Mouse (Mus musculus) forebrain, embryonic 12.5 days (tissue): ENCODE measurements around the gene Nsun5. TPM values are rescaled to one million over a fixed set of nuclear protein-coding genes. Genes with fewer than 3 reads are reported as not detected.

Source experiments
- ATAC-seq: fragments of 200-750 bp; cut with Nextera tagmentation; 2 replicates; pipeline ENCODE4 v1.8.0; 2017; ENCODE audit warnings: moderate TSS enrichment; ENCODE audit not compliant: low FRiP score
- H3K27ac ChIP-seq: fragments of 300-500 bp; sonication (generic); 2 replicates; pipeline ENCODE4 v1.5.1; 2016; ENCODE audit warnings: mild to moderate bottlenecking
- H3K27me3 ChIP-seq: fragments of 300-500 bp; sonication (generic); 2 replicates; pipeline ENCODE4 v1.6.1; 2016; ENCODE audit warnings: mild to moderate bottlenecking
- H3K36me3 ChIP-seq: fragments of 300-500 bp; sonication (generic); replicated peaks from 2 replicates; pipeline ENCODE4 v1.6.1; 2016; ENCODE audit warnings: mild to moderate bottlenecking
- H3K4me1 ChIP-seq: fragments of 300-500 bp; sonication (generic); 2 replicates; pipeline ENCODE4 v1.6.1; 2016
- H3K4me2 ChIP-seq: fragments of 300-500 bp; sonication (generic); 2 replicates; pipeline ENCODE4 v1.6.1; 2016; ENCODE audit warnings: mild to moderate bottlenecking, moderate library complexity
- H3K4me3 ChIP-seq: fragments of 300-500 bp; sonication (generic); replicated peaks from 2 replicates; pipeline ENCODE4 v1.5.1; 2016; ENCODE audit warnings: mild to moderate bottlenecking
- H3K9ac ChIP-seq: fragments of 300-500 bp; sonication (generic); 2 replicates; pipeline ENCODE4 v1.6.1; 2016; ENCODE audit warnings: mild to moderate bottlenecking
- H3K9me3 ChIP-seq: fragments of 300-500 bp; sonication (generic); 2 replicates; pipeline ENCODE4 v1.6.1; 2016
- WGBS: fragments of 180-500 bp; shearing (Covaris S2); methylation state at CpG from one replicate; pipeline ENCODE4 v1.1.7; 2016; 5-methylcytosine and 5-hydroxymethylcytosine counted together
- polyA plus RNA-seq: library from polyadenylated mRNA; unstranded; fragments of >200 nt; fragmentation: Nextera tagmentation; extraction: Ambion mirVana; gene quantifications from 2 replicates; pipeline ENCODE4 v1.2.1, GENCODE M21; 2016

Gene Nsun5
- polyA plus RNA-seq, 1 experiment from 2014 or later, result 35.6 TPM

- Histone ChIP-seq H3K4me3 (no peak overlapping the region), H3K4me2 (no peak overlapping the region), H3K9me3 (no peaks in the 10 kb centered on the region), H3K36me3 (peaks cover 96% of the 10 kb centered on the region), H3K27me3 (no peaks in the 10 kb centered on the region), H3K27ac (no peak overlapping the region), H3K4me1 (no peaks in the 10 kb centered on the region), H3K9ac (no peak overlapping the region)
- WGBS, result 79% methylated on average over 2 of the region's 2 CpGs
- no peak for ATAC-seq
These were observed 6.6 kb downstream of the Nsun5 start for GRCm38 (mm10) chr5:135376341-135376740.

GRCm38 (mm10) chr5:135380681-135381080 is 10.9 kb downstream of the Nsun5 start:
- H3K4me2 ChIP-seq, result no peak overlapping the region
- no peak overlapping the region for H3K9ac ChIP-seq
- no peak overlapping the region for H3K4me3 ChIP-seq
- H3K4me1 ChIP-seq, result no peaks in the 10 kb centered on the region
- WGBS, result 94% methylated on average over 4 of the region's 4 CpGs
- H3K9me3 ChIP-seq, result no peaks in the 10 kb centered on the region
- no peaks in the 10 kb centered on the region for H3K27me3 ChIP-seq
- peaks cover 98% of the 10 kb centered on the region for H3K36me3 ChIP-seq
- H3K27ac ChIP-seq, result no peak overlapping the region
- ATAC-seq, result no peak

- WGBS, result 92% methylated on average over 10 of the region's 10 CpGs
- H3K4me2 ChIP-seq, result no peak overlapping the region
- no peak overlapping the region for H3K9ac ChIP-seq
- H3K4me1 ChIP-seq, result no peaks in the 10 kb centered on the region
- no peak overlapping the region for H3K4me3 ChIP-seq
- no peak overlapping the region for H3K27ac ChIP-seq
- H3K27me3 ChIP-seq, result no peaks in the 10 kb centered on the region
- H3K36me3 ChIP-seq, result peaks cover 94% of the 10 kb centered on the region
- H3K9me3 ChIP-seq, result no peaks in the 10 kb centered on the region
- ATAC-seq, result no peak
These were observed 11.7 kb downstream of the Nsun5 start for GRCm38 (mm10) chr5:135381356-135381925.

GRCm38 (mm10) chr5:135382746-135383145 is 13.0 kb downstream of the Nsun5 start:
- Histone ChIP-seq H3K4me1 (no peaks in the 10 kb centered on the region), H3K27me3 (no peaks in the 10 kb centered on the region), H3K9me3 (no peaks in the 10 kb centered on the region), H3K4me2 (no peak overlapping the region), H3K4me3 (no peak overlapping the region), H3K36me3 (peaks cover 94% of the 10 kb centered on the region), H3K9ac (no peak overlapping the region), H3K27ac (no peak overlapping the region)
- ATAC-seq, result no peak
- WGBS, result 91% methylated on average over 7 of the region's 7 CpGs

GRCm38 (mm10) chr5:135383771-135384170 is 14.0 kb downstream of the Nsun5 start:
- Histone ChIP-seq H3K36me3 (peaks cover 94% of the 10 kb centered on the region), H3K4me1 (no peaks in the 10 kb centered on the region), H3K4me2 (no peak overlapping the region), H3K9ac (no peak overlapping the region), H3K27ac (no peak overlapping the region), H3K9me3 (no peaks in the 10 kb centered on the region), H3K4me3 (no peak overlapping the region), H3K27me3 (no peaks in the 10 kb centered on the region)
- no peak for ATAC-seq
- WGBS, result 85% methylated on average over 10 of the region's 10 CpGs

GRCm38 (mm10) chr5:135394004-135394823 is 24.5 kb downstream of the Nsun5 start, which contains the start of gene Pom121:
Pom121 (minus strand) TSS chr5:135394546.
- Histone ChIP-seq H3K9ac (peak within 1 kb of the TSS; percentile 98), H3K4me3 (peak within 1 kb of the TSS; percentile 99), H3K4me1 (peaks cover 15% of the 10 kb centered on the region), H3K4me2 (peak within 1 kb of the TSS; percentile 83), H3K27ac (peak within 1 kb of the TSS; percentile 86), H3K36me3 (peaks cover 32% of the 10 kb centered on the region), H3K9me3 (no peaks in the 10 kb centered on the region), H3K27me3 (peaks cover 7% of the 10 kb centered on the region)
- peak; percentile 92 for ATAC-seq
- under 1% methylated on average over 75 of the region's 110 CpGs for WGBS

GRCm38 (mm10) chr5:135395826-135396225 is 26.1 kb downstream of the Nsun5 start:
- 52% methylated on average over 5 of the region's 5 CpGs for WGBS
- H3K9me3 ChIP-seq, result no peaks in the 10 kb centered on the region
- H3K4me3 ChIP-seq, result no peak overlapping the region
- H3K4me1 ChIP-seq, result peaks cover 15% of the 10 kb centered on the region
- H3K9ac ChIP-seq, result no peak overlapping the region
- H3K36me3 ChIP-seq, result peaks cover 18% of the 10 kb centered on the region
- H3K27ac ChIP-seq, result no peak overlapping the region
- ATAC-seq, result no peak
- H3K27me3 ChIP-seq, result peaks cover 7% of the 10 kb centered on the region
- H3K4me2 ChIP-seq, result no peak overlapping the region

- Histone ChIP-seq H3K9ac (no peak overlapping the region), H3K4me2 (no peak overlapping the region), H3K4me1 (peaks cover 4% of the 10 kb centered on the region; the same call in 1 of the 2 replicates), H3K27ac (no peak overlapping the region), H3K27me3 (peaks cover 7% of the 10 kb centered on the region), H3K4me3 (no peak overlapping the region), H3K36me3 (no peaks in the 10 kb centered on the region), H3K9me3 (no peaks in the 10 kb centered on the region)
- ATAC-seq, result no peak
- 75% methylated on average over 6 of the region's 6 CpGs for WGBS
These were observed 29.6 kb downstream of the Nsun5 start for GRCm38 (mm10) chr5:135399382-135399781.

GRCm38 (mm10) chr5:135400244-135400643 is 30.5 kb downstream of the Nsun5 start:
- Histone ChIP-seq H3K36me3 (no peaks in the 10 kb centered on the region), H3K9ac (no peak overlapping the region), H3K4me2 (no peak overlapping the region), H3K4me3 (no peak overlapping the region), H3K27ac (no peak overlapping the region), H3K27me3 (peaks cover 7% of the 10 kb centered on the region), H3K9me3 (no peaks in the 10 kb centered on the region), H3K4me1 (peaks cover 3% of the 10 kb centered on the region; the same call in 1 of the 2 replicates)
- ATAC-seq, result peak; percentile 67
- 13% methylated on average over 2 of the region's 2 CpGs for WGBS

GRCm38 (mm10) chr5:135404623-135405022 is 34.9 kb downstream of the Nsun5 start:
- Histone ChIP-seq H3K4me1 (peaks cover 3% of the 10 kb centered on the region; the same call in 1 of the 2 replicates), H3K9ac (no peak overlapping the region), H3K4me3 (no peak overlapping the region), H3K36me3 (peaks cover 10% of the 10 kb centered on the region), H3K9me3 (no peaks in the 10 kb centered on the region), H3K27ac (no peak overlapping the region), H3K27me3 (no peaks in the 10 kb centered on the region), H3K4me2 (no peak overlapping the region; the same call in 1 of the 2 replicates)
- peak; percentile 63; the same call in 1 of the 2 replicates for ATAC-seq
- WGBS, result 33% methylated on average over 20 of the region's 20 CpGs

- 82% methylated on average over 9 of the region's 9 CpGs for WGBS
- H3K27me3 ChIP-seq, result no peaks in the 10 kb centered on the region
- H3K9ac ChIP-seq, result no peak overlapping the region
- ATAC-seq, result no peak
- H3K4me1 ChIP-seq, result peaks cover 3% of the 10 kb centered on the region; the same call in 1 of the 2 replicates
- no peak overlapping the region for H3K4me3 ChIP-seq
- no peaks in the 10 kb centered on the region for H3K9me3 ChIP-seq
- H3K4me2 ChIP-seq, result no peak overlapping the region
- no peak overlapping the region for H3K27ac ChIP-seq
- peaks cover 18% of the 10 kb centered on the region for H3K36me3 ChIP-seq
These were observed 35.7 kb downstream of the Nsun5 start for GRCm38 (mm10) chr5:135405437-135405836.

GRCm38 (mm10) chr5:135408114-135408513 is 38.4 kb downstream of the Nsun5 start:
- Histone ChIP-seq H3K9ac (no peak overlapping the region), H3K27me3 (no peaks in the 10 kb centered on the region), H3K9me3 (no peaks in the 10 kb centered on the region), H3K36me3 (peaks cover 40% of the 10 kb centered on the region), H3K4me2 (no peak overlapping the region), H3K4me3 (no peak overlapping the region), H3K4me1 (peaks cover 3% of the 10 kb centered on the region; the same call in 1 of the 2 replicates), H3K27ac (no peak overlapping the region)
- ATAC-seq, result no peak
- WGBS, result 92% methylated on average over 4 of the region's 4 CpGs
